Mouse (Mus musculus): ENCODE measurements around the gene Cyp2s1.

DNA sequence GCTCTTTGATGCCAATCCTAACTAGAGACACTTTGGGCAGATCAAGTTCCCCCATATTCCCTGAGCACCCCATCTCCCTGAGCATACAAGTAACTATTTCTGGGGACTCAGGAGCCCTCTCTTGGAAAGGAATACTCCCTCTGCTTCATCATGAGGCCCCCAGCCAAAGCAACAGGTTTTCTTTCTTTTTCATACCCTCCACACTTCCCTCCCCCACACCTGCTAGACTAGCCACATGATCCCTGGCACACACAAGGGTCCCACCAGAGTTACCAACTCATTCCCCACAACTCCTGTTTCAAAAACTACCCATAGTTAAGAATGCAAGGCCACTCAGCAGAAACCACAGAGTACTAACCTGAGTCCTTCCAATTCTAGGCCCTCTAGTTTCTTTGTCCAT is 63.6 kb downstream of the Cyp2s1 start:
- TF ChIP-seq CTCF (IDR thresholded peaks at IDR 0.05; ENCODE audit: low read depth), result no peak
- no peak for TF ChIP-seq EP300 (IDR thresholded peaks at IDR 0.05; ENCODE audit: low read depth)
